Mouse (Mus musculus) heart, embryonic 14.5 days (tissue): ENCODE measurements around the gene Man1a2. TPM values are rescaled to one million over a fixed set of nuclear protein-coding genes. Genes with fewer than 3 reads are reported as not detected.

Source experiments
- ATAC-seq: fragments of 200-750 bp; cut with Nextera tagmentation; 2 replicates; pipeline ENCODE4 v1.8.0; 2017; ENCODE audit warnings: low read depth, moderate TSS enrichment; ENCODE audit not compliant: insufficient number of reproducible peaks, insufficient read depth, low FRiP score
- H3K27ac ChIP-seq, 2 experiments: fragments of 200-500 bp in 1 of 2; fragments of 300-500 bp in 1 of 2; sonication (generic) in 1 of 2; replicated peaks in 1 of 2; 2 replicates each; pipeline ENCODE4 v1.5.1; 2012 to 2014; ENCODE audit warnings: low read depth in 2 of 2, low read length in 2 of 2, control low read depth in 1 of 2, mild to moderate bottlenecking in 1 of 2, mixed read lengths in 1 of 2; ENCODE audit not compliant: control insufficient read depth in 1 of 2, insufficient read depth in 1 of 2
- H3K27me3 ChIP-seq: fragments of 300-500 bp; sonication (generic); 2 replicates; pipeline ENCODE4 v1.6.1; 2014; ENCODE audit warnings: mild to moderate bottlenecking, low read length, control low read depth; ENCODE audit not compliant: control insufficient read depth, insufficient read depth
- H3K36me3 ChIP-seq: fragments of 300-500 bp; sonication (generic); 2 replicates; pipeline ENCODE4 v1.6.1; 2014; ENCODE audit warnings: mild to moderate bottlenecking, control low read depth, low read length, mixed read lengths; ENCODE audit not compliant: control insufficient read depth, insufficient read depth
- H3K4me1 ChIP-seq, 2 experiments: fragments of 200-500 bp in 1 of 2; fragments of 300-500 bp in 1 of 2; sonication (generic) in 1 of 2; 2 replicates each; pipeline ENCODE4 v1.6.1; 2012 to 2014; ENCODE audit warnings: low read length in 2 of 2, control low read depth in 1 of 2, mixed read lengths in 1 of 2; ENCODE audit not compliant: control insufficient read depth in 2 of 2, insufficient read depth in 2 of 2
- H3K4me2 ChIP-seq: fragments of 300-500 bp; sonication (generic); 2 replicates; pipeline ENCODE4 v1.6.1; 2014; ENCODE audit warnings: mild to moderate bottlenecking, low read length
- H3K4me3 ChIP-seq, 2 experiments: fragments of 200-500 bp in 1 of 2; fragments of 300-500 bp in 1 of 2; sonication (generic) in 1 of 2; 2 replicates each; pipeline ENCODE4 v1.5.1; 2012 to 2014; ENCODE audit warnings: low read length in 2 of 2, mild to moderate bottlenecking in 2 of 2, control low read depth in 1 of 2, low read depth in 1 of 2, moderate library complexity in 1 of 2; ENCODE audit not compliant: control insufficient read depth in 1 of 2, insufficient read depth in 1 of 2
- H3K9ac ChIP-seq: fragments of 300-500 bp; sonication (generic); 2 replicates; pipeline ENCODE4 v1.6.1; 2014; ENCODE audit warnings: mild to moderate bottlenecking, low read length
- H3K9me3 ChIP-seq: fragments of 300-500 bp; sonication (generic); 2 replicates; pipeline ENCODE4 v1.6.1; 2016; ENCODE audit warnings: low read length, control low read depth; ENCODE audit not compliant: control insufficient read depth
- WGBS: fragments of 180-500 bp; shearing (Covaris S2); extraction: QIAGEN DNeasy Blood & Tissue Kit; methylation state at CpG from one replicate; pipeline ENCODE4 v1.1.7; 2014; 5-methylcytosine and 5-hydroxymethylcytosine counted together
- polyA plus RNA-seq: library from polyadenylated mRNA; unstranded; fragments of >200 nt; fragmentation: Nextera tagmentation; extraction: Ambion mirVana; gene quantifications from 2 replicates; pipeline ENCODE4 v1.2.1, GENCODE M21; 2014

Gene Man1a2
- polyA plus RNA-seq, 1 experiment from 2014 or later, result 76.3 TPM

GRCm38 (mm10) chr3:100515093-100515753 lies 170.1 kb downstream of the Man1a2 start:
- Histone ChIP-seq H3K4me2 (no peak overlapping the region), H3K9me3 (no peaks in the 10 kb centered on the region), H3K27ac (no peak overlapping the region), H3K4me1 (no peaks in the 10 kb centered on the region), H3K4me3 (no peak overlapping the region), H3K27me3 (no peaks in the 10 kb centered on the region), H3K9ac (no peak overlapping the region), H3K36me3 (no peaks in the 10 kb centered on the region)
- WGBS, result 72% methylated on average over 8 of the region's 8 CpGs
- no peak for ATAC-seq

Other genes with a start within 250 kb of the Man1a2 start
- gene Tent5c, start 196.2 kb downstream of the Man1a2 start, polyA plus RNA-seq, result 7.7 and 14.8 TPM in 2 replicates
- 0.41 and 0.54 TPM in 2 replicates for gene Vtcn1, start 140.0 kb upstream of the Man1a2 start, polyA plus RNA-seq
- gene Trim45, start 236.7 kb upstream of the Man1a2 start, polyA plus RNA-seq, result 2.5 and 2.6 TPM in 2 replicates